Mouse (Mus musculus): ENCODE results near the gene Ncln.

Gene Ncln

DNA sequence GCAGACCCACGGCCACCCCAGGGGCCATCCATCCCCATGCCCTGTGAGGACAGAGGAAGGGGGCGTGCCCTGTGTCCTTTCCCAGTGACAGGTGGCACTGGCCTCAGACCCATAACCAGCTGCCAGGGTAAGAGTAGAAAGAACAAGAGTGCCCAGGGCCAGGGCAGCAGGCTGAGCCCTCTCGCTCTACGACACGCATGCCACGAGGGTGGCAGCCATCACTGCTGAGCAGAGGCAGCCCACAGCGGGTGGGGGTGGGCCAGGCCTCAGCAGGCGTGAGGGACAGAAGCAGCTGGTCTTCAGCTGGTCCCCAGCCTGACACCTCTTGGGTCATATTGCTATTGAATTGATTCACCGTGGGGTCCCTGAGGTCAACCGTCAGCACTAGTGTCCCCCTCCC, 9.7 kb downstream of the Ncln start:
- DNase-seq: no peak

GRCm38 (mm10) chr10:81485479-81486018, 10.6 kb downstream of the Ncln start:
- no peak for DNase-seq

- DNase-seq: no peak
Measured at GRCm38 (mm10) chr10:81485060-81485449, 11.1 kb downstream of the Ncln start.

DNA sequence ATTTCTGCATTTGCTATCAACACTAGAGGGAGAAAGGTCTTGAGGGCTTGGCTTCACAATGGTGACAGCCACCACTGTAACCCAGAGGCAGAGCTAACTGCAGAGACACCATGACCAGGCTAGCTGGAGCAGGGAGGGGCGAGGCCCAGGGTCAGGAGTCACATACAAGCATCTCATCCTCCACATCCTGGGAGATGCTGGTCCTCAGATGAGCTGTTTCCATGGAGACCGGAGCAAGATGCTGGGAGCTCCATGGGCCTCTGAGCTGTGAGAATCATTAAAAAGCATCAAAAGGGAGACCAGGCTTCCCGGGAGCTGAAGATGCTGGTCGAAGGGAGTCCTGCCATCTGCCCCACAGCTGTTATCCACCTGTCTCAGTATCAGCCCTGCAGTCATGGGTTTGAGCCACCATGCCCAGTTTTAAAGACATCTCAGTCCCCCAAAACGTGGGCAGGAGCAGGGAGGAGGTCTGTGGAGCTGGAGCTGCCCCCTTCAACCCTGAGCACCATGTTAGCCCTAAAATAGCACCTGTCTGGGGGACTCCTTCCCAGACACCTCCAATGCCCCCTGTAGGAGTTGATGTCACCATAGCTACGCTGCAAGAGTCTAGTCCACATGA, 11.6 kb downstream of the Ncln start:
- no peak for DNase-seq

GRCm38 (mm10) chr10:81483983-81484382, 12.2 kb downstream of the Ncln start:
- no peak for DNase-seq

- peak in 1 of 2 experiments; percentile 69 for DNase-seq
Measured at GRCm38 (mm10) chr10:81482533-81482889, 13.7 kb downstream of the Ncln start, which contains the start of gene Celf5. Gene Celf5 (minus strand): TSS chr10:81482709.

DNA sequence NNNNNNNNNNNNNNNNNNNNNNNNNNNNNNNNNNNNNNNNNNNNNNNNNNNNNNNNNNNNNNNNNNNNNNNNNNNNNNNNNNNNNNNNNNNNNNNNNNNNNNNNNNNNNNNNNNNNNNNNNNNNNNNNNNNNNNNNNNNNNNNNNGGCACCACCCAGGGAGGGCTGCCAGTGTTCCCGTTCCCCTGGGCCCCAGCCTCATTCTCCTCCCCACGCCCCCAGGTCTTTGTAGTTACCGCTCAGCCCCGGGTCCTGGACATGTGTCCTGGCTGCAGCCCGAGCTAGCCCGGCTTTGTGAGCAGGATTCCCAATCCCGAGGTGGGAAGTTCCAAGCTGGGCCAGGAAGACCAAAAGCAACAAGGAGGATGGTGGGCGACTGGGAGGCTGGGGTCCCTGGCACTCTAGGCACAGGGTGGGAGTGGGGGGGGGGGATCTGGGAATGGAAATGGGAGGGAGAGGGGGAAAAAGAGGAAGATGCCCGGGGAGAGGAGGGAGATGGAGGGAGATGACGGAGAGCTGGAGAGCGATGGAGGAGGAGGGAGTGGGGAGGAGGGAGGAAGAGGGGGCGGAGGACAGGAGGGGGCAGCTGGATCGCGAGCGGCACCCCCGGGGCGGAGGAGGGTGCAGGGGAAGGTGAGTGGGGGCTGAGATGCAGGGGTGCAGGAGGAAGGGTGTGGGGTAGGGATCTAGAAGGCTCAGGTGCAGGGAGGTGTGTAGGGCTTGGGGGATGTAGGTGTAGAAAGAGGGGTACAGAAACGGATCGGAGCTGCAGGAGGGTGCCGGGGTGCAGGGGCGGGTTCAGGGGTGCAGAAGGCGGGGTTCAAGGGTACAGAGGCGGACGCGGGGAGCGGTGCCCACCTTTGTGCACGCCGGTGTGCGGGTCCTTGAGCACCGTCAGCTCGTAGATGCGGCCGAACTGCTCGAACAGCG, 14.3 kb downstream of the Ncln start:
- DNase-seq: no peak

DNA sequence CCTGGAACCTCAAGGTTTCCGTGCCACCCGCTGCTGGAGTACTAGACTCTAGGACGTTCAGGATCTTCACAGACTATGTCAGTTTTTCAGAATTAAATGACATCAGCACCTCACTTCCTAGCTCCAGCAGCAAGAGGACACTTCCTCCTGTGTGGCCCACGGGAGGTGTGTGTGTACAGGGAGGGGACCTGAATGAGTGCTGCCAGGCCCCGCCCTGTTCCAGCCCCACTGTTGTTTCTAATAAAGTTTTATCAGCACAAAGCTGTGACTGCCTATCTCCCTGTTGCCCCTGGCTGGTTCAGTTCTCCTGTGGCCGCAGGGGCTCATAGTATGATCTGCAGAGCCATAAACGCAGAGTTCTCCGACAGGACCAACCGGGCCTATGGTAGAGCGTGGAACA, 21.7 kb downstream of the Ncln start:
- DNase-seq: no peak

GRCm38 (mm10) chr10:81473003-81473451, 23.2 kb downstream of the Ncln start:
- no peak for DNase-seq

DNA sequence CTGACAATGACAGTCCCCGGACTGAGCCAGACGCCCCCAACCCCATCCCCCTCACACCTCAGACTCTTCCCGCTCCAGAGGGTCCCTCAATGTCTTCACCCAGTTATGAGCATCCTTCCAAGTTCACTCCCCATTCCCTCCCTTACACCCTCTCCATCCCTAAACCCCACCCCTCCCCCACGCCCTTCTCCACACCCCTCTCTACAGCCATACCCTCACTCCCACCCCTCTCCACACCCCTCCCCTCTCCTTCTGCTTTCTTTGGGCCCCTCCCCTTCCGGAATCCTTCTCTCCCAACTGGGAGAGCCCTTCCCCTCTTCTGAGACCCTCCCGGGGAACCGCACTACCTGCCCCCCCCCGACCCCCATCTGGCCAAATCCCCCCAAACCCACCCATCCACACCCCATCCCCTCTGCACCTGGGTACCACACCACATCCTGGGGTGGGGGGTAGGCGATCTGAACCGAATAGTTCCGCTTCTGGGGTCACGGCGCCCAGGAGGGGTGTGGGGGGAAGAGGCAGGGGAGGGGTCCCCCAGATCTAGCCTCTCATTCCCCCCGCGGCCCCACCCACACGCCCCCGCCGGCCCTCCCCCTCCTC, 23.7 kb downstream of the Ncln start:
- DNase-seq: no peak

GRCm38 (mm10) chr10:81470454-81470853, 25.7 kb downstream of the Ncln start:
- no peak for DNase-seq

DNA sequence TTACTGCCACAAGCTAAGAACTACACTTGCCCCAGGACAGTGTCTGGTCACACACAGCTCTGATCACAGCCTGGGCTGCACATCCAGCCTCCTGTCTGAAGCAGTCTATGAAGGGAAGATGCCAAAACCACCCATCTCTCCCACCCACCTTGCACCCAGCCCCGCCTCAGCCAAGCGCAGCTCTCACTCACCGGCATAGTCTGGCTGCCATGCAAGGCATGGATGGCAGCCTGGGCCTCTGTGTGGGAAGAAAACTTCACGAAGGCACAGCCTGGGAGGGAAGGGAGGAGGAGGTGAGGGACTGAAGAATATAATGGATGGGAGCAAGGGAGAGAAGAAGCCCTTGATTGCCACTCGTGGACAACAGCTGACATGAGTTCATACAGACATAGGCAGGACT, 26.9 kb downstream of the Ncln start:
- peak in 1 of 2 experiments; percentile 1 for DNase-seq

GRCm38 (mm10) chr10:81467670-81468235, 28.4 kb downstream of the Ncln start:
- DNase-seq: peak in 1 of 2 experiments; percentile 3

DNA sequence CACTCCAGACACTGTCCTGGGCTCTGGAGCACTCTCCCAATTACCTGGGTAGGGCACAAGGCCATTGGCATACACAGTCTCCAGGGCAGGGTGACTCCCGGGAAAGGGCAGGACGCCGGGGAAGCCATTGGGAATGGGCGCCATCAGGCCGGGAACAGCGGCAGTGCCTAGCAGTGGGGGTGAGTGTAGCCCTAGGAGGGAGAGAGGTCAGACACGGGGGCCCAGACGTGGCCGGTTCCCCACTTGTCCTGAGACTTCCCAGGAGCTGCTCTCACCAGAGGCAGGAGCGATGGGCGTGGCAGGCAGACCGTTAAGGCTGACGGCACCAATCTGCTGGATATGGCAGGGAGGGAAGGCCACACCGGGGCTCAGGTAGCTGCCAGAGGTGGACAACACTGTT, 29.3 kb downstream of the Ncln start:
- peak in 1 of 2 experiments; percentile 7 for DNase-seq

GRCm38 (mm10) chr10:81466066-81466465, 30.1 kb downstream of the Ncln start:
- DNase-seq: no peak

- peak in 1 of 2 experiments; percentile 3 for DNase-seq
Measured at GRCm38 (mm10) chr10:81465265-81465645, 30.9 kb downstream of the Ncln start.

DNA sequence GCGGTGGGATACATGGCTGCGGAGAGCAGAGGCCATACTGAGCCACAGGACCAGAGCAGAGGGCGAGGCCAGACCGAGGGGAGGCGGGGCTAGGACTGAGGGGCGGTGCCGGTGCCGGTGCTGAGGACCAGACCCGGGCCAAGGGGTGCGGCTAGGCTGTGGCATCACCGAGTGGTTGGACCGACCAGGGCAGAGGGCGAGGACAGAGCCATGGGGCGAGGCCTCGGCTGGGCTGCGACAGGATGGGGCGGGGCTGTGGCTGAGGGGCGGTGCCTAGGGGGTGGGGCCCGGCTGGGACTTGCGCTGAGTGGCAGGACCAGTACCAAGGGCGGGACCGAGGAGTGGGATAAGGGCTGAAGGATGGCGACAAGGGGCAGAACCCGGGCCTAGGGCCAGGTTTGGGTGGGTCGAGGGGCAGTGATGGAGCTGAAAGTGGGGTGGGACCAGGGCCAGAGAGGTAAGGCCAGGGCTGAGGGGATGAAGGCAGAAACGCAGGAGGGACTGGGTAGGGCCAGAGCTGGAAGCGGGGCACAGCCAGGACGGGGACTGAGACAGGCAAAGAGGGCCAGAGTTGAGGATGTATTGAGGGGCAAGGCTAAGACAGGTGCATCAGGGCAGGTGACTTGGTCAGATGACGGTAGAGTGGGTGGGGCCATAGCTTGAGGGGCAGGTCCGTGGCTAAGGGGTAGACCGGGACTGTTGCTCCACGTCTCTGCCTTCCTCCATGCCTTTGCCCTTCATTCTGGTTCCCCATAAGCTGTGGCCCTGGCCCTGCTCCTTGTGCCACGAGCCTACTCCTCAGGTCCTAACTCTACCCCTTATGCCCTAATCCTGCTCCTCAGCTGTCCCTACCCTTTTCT, 31.6 kb downstream of the Ncln start:
- DNase-seq: peak; percentile 12 to 25

DNA sequence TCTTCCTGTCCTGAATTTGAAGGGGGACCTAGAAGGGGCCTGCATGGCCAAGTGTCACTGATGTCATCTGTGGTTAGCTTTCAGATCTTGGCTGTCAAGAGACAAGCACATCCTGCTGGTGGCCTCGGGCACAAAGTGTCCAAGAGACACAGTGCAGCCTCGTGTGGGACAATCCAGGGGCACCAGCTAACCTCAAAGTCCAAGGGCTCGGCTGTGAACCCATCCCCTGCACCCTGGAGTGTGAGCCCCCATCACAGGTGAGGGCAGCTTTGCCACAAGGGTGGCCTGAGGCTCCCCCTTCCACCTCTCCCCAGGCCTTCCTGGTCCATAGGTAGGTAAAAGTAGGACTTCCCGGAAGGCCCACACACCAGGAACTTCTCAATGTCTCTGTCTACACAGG, 32.7 kb downstream of the Ncln start:
- no peak for DNase-seq

- no peak for DNase-seq
Measured at GRCm38 (mm10) chr10:81462917-81463316, 33.3 kb downstream of the Ncln start.

DNA sequence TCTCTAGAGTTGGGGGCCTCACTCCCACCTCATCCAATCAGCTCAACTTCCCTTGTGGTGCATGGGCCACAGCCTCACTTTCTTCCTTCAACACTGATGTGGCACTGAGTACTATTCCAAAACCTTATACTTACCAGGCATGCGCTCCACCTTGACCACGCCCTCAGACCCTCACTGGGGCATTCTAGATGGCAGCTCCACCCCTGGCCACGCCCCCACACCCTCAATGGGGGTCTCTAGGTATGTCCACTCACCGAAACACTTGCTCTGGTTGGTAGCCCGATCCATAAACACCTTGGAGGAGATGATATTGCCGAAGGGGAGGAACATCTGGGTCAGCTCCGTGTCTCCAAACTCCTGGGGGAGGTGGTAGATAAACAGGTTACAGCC, 33.8 kb downstream of the Ncln start:
- DNase-seq: peak in 1 of 2 experiments; percentile 3

- no peak for DNase-seq
Measured at GRCm38 (mm10) chr10:81461673-81462414, 34.3 kb downstream of the Ncln start.
